Mouse (Mus musculus) ES-E14 (cell line): ENCODE measurements around the gene Slc39a13.

Experiments used
- HCFC1 ChIP-seq: IDR thresholded peaks from 2 replicates; pipeline ENCODE4 v1.6.1; 2012; ENCODE audit warnings: low read length, inconsistent platforms, borderline replicate concordance; ENCODE audit not compliant: insufficient read depth
- ZC3H11A ChIP-seq: IDR thresholded peaks from 2 replicates; pipeline ENCODE4 v1.6.1; 2012; ENCODE audit warnings: low read depth, mild to moderate bottlenecking, inconsistent platforms, low read length, borderline replicate concordance
- ZNF384 ChIP-seq: IDR thresholded peaks from 2 replicates; pipeline ENCODE4 v1.6.1; 2012; ENCODE audit warnings: low read depth, low read length, inconsistent platforms

- TF ChIP-seq ZNF384 (no peak), ZC3H11A (no peak), HCFC1 (no peak)
Observed at GRCm38 (mm10) chr2:91077957-91078313, 7.7 kb upstream of the Slc39a13 start.
